In the genomic region with DNA sequence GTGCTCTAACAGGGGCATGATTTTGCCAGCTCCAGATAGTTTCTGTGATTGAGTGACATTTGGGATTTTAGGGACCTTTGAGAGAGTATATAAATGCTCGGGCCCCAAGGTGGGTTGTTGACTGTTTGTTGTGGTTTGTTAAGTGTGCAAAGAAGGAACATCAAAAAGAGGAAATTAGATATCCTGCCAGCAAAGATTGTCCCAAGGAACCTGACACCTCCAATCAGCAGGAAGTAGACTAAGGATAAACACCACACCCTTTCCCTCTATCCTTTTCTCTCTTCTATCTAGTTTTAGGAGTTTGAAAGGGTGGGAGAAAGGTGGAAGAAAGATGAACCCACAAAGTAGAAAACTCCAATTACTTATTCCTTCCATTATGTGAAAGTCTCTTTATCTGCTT, we compare ENCODE assay signal across 16 mouse cellular contexts.
"Had no signal": no experiment of that assay in that cellular context is flagged by ENCODE, and none has a peak within 500 bp of the region (broad histone marks: within the 10 kb centered on the region; RNA-seq: fewer than 3 reads in every experiment).

No protein-coding gene starts in this region.

- H3K27ac ChIP-seq: neural tube, embryonic 13.5 days; neural tube, embryonic 15.5 days; stomach, embryonic 15.5 days; stomach, postnatal 0 days had no signal

- DNase-seq: retina, postnatal 1 day; right cerebral cortex, adult 18-20 months; right cerebral cortex, postnatal 14 days; right cerebral cortex, postnatal 25 days; right cerebral cortex, postnatal 4 days; spleen, adult 18-20 months; thymus, adult 18-20 months; thymus, adult 2 months; thymus, postnatal 14 days; thymus, postnatal 25 days; thymus, postnatal 36 days; thymus, postnatal 4 days had no signal

- H3K9me3 ChIP-seq: neural tube, embryonic 13.5 days; neural tube, embryonic 15.5 days; stomach, embryonic 15.5 days had no signal

- H3K36me3 ChIP-seq: neural tube, embryonic 13.5 days; neural tube, embryonic 15.5 days; stomach, embryonic 15.5 days had no signal

- H3K27me3 ChIP-seq: neural tube, embryonic 13.5 days; neural tube, embryonic 15.5 days; stomach, embryonic 15.5 days had no signal

- H3K4me2 ChIP-seq: neural tube, embryonic 13.5 days; neural tube, embryonic 15.5 days; stomach, embryonic 15.5 days had no signal

- H3K4me3 ChIP-seq: neural tube, embryonic 13.5 days; neural tube, embryonic 15.5 days; stomach, embryonic 15.5 days had no signal

- H3K9ac ChIP-seq: neural tube, embryonic 13.5 days; neural tube, embryonic 15.5 days; stomach, embryonic 15.5 days had no signal

- H3K4me1 ChIP-seq: neural tube, embryonic 13.5 days; neural tube, embryonic 15.5 days; stomach, embryonic 15.5 days had no signal
